Mouse (Mus musculus) cerebellum, adult (tissue): ENCODE measurements around the gene Maml3.

Source experiments
- ATAC-seq: cut with Nextera tagmentation; 2 replicates; pipeline ENCODE4 v1.9.2; 2017; ENCODE audit warnings: mild to moderate bottlenecking, moderate library complexity, mixed read lengths; ENCODE audit not compliant: insufficient number of reproducible peaks, low FRiP score, low TSS enrichment

The Maml3 gene

GRCm38 (mm10) chr3:51881981-51882380 is 222.9 kb downstream of the Maml3 start:
- no peak for ATAC-seq

GRCm38 (mm10) chr3:51881393-51881792 is 223.5 kb downstream of the Maml3 start:
- no peak for ATAC-seq

- ATAC-seq = no peak
Observed at GRCm38 (mm10) chr3:51880506-51881036, 224.3 kb downstream of the Maml3 start.

- no peak for ATAC-seq
Observed at GRCm38 (mm10) chr3:51879211-51879610, 225.7 kb downstream of the Maml3 start.

- ATAC-seq = no peak
Observed at GRCm38 (mm10) chr3:51878577-51878976, 226.3 kb downstream of the Maml3 start.

GRCm38 (mm10) chr3:51876729-51877128 is 228.1 kb downstream of the Maml3 start:
- ATAC-seq = no peak

GRCm38 (mm10) chr3:51875629-51876028 is 229.2 kb downstream of the Maml3 start:
- ATAC-seq = no peak

- no peak for ATAC-seq
Observed at GRCm38 (mm10) chr3:51874252-51874651, 230.6 kb downstream of the Maml3 start.

- no peak for ATAC-seq
Observed at GRCm38 (mm10) chr3:51872771-51873170, 232.1 kb downstream of the Maml3 start.

- ATAC-seq = no peak
Observed at GRCm38 (mm10) chr3:51871346-51871745, 233.5 kb downstream of the Maml3 start.

- ATAC-seq = no peak; the same call in 1 of the 2 replicates
Observed at GRCm38 (mm10) chr3:51869980-51870379, 234.9 kb downstream of the Maml3 start.

GRCm38 (mm10) chr3:51868857-51869256 is 236.0 kb downstream of the Maml3 start:
- ATAC-seq = no peak

- ATAC-seq = peak; percentile 43; the same call in 1 of the 2 replicates
Observed at GRCm38 (mm10) chr3:51866446-51866845, 238.4 kb downstream of the Maml3 start.

GRCm38 (mm10) chr3:51861631-51862030 is 243.2 kb downstream of the Maml3 start:
- no peak for ATAC-seq

GRCm38 (mm10) chr3:51860458-51860857 is 244.4 kb downstream of the Maml3 start:
- ATAC-seq = no peak

- no peak for ATAC-seq
Observed at GRCm38 (mm10) chr3:51859208-51859607, 245.7 kb downstream of the Maml3 start.

GRCm38 (mm10) chr3:51854152-51854551 is 250.7 kb downstream of the Maml3 start:
- no peak for ATAC-seq

GRCm38 (mm10) chr3:51853610-51854009 is 251.3 kb downstream of the Maml3 start:
- no peak for ATAC-seq

GRCm38 (mm10) chr3:51852692-51853091 is 252.2 kb downstream of the Maml3 start:
- ATAC-seq = no peak

GRCm38 (mm10) chr3:51851596-51851995 is 253.3 kb downstream of the Maml3 start:
- ATAC-seq = no peak

- ATAC-seq = no peak
Observed at GRCm38 (mm10) chr3:51849462-51849861, 255.4 kb downstream of the Maml3 start.

GRCm38 (mm10) chr3:51847262-51847661 is 257.6 kb downstream of the Maml3 start:
- ATAC-seq = no peak

GRCm38 (mm10) chr3:51844255-51844654 is 260.6 kb downstream of the Maml3 start:
- ATAC-seq = no peak
